In genomic region chr10:40649634-40650033, GRCm38 (mm10) we compare ENCODE assay signal across 9 mouse cellular contexts. TPM values are rescaled to one million over a fixed set of nuclear protein-coding genes. Genes with fewer than 3 reads are reported as not detected.
DNase-seq lines count a peak whose midpoint lies in the region; ATAC-seq and TF ChIP-seq lines count a peak whose summit lies in the region.
"Had no signal": no experiment of that assay in that cellular context is flagged by ENCODE, and none has a peak within 500 bp of the region (broad histone marks: within the 10 kb centered on the region; RNA-seq: fewer than 3 reads in every experiment).

No protein-coding gene starts in this region.

- no peak overlapping the region for H3K4me3 ChIP-seq in hindbrain, embryonic 14.5 days (replicated peaks; ENCODE audit: low read length)
- no peak overlapping the region for H3K4me3 ChIP-seq in hindbrain, embryonic 12.5 days
- H3K4me3 ChIP-seq in MEL (ENCODE audit: control insufficient read depth in 1 of 2, insufficient read depth in 1 of 2, low read depth in 2 of 2, low read length in 2 of 2), result no peak overlapping the region
- no peak overlapping the region for H3K4me3 ChIP-seq in embryonic facial prominence, embryonic 14.5 days (ENCODE audit: low read depth, low read length)
- H3K4me3 ChIP-seq in forebrain, embryonic 16.5 days (replicated peaks; ENCODE audit: low read length), result no peak overlapping the region
- H3K4me3 ChIP-seq: intestine, embryonic 15.5 days had no signal

- no peak for TF ChIP-seq POLR2A in MEL (IDR thresholded peaks at IDR 0.05; ENCODE audit: control insufficient read depth in 1 of 2, insufficient read depth in 1 of 2, low read depth in 1 of 2, low read length in 2 of 2, poor library complexity in 1 of 2)

- ATAC-seq in hindbrain, embryonic 14.5 days (ENCODE audit: low FRiP score), result no peak
- ATAC-seq in hindbrain, embryonic 12.5 days (ENCODE audit: low FRiP score), result no peak
- no peak for ATAC-seq in embryonic facial prominence, embryonic 14.5 days (ENCODE audit: low read depth)
- no peak for ATAC-seq in forebrain, embryonic 16.5 days
- ATAC-seq: intestine, embryonic 15.5 days had no signal

- H3K4me2 ChIP-seq in hindbrain, embryonic 14.5 days (replicated peaks), result no peak overlapping the region
- no peak overlapping the region for H3K4me2 ChIP-seq in hindbrain, embryonic 12.5 days (replicated peaks)
- no peak overlapping the region for H3K4me2 ChIP-seq in embryonic facial prominence, embryonic 14.5 days (ENCODE audit: low read depth, low read length)
- no peak overlapping the region for H3K4me2 ChIP-seq in forebrain, embryonic 16.5 days (ENCODE audit: low read length)
- H3K4me2 ChIP-seq: heart, embryonic 11.5 days; intestine, embryonic 15.5 days had no signal

- no peaks in the 10 kb centered on the region for H3K27me3 ChIP-seq in hindbrain, embryonic 14.5 days (ENCODE audit: control insufficient read depth, insufficient read depth, low read length)
- no peaks in the 10 kb centered on the region for H3K27me3 ChIP-seq in hindbrain, embryonic 12.5 days
- H3K27me3 ChIP-seq in MEL (ENCODE audit: control insufficient read depth in 1 of 2, insufficient read depth in 2 of 2, low read length in 2 of 2), result no peaks in the 10 kb centered on the region; a peak in 1 of 4 replicates
- no peaks in the 10 kb centered on the region for H3K27me3 ChIP-seq in embryonic facial prominence, embryonic 14.5 days (replicated peaks; ENCODE audit: control insufficient read depth, insufficient read depth, low read length)
- H3K27me3 ChIP-seq in forebrain, embryonic 16.5 days (replicated peaks; ENCODE audit: control insufficient read depth, insufficient read depth, low read length), result no peaks in the 10 kb centered on the region
- H3K27me3 ChIP-seq: intestine, embryonic 15.5 days had no signal

- no peaks in the 10 kb centered on the region for H3K4me1 ChIP-seq in hindbrain, embryonic 14.5 days (replicated peaks; ENCODE audit: control insufficient read depth, insufficient read depth, low read length)
- H3K4me1 ChIP-seq in hindbrain, embryonic 12.5 days, result no peaks in the 10 kb centered on the region
- H3K4me1 ChIP-seq in MEL (ENCODE audit: control insufficient read depth in 1 of 2, insufficient read depth in 2 of 2, low read length in 2 of 2), result no peaks in the 10 kb centered on the region; a peak in 1 of 4 replicates
- H3K4me1 ChIP-seq in embryonic facial prominence, embryonic 14.5 days (ENCODE audit: control insufficient read depth, insufficient read depth, low read length), result no peaks in the 10 kb centered on the region
- H3K4me1 ChIP-seq in forebrain, embryonic 16.5 days (replicated peaks; ENCODE audit: control insufficient read depth, insufficient read depth, low read length), result 0 out of 2 replicates have a peak, but pooled peaks cover 4% of the 10 kb centered on the region
- H3K4me1 ChIP-seq: intestine, embryonic 15.5 days had no signal

- no peaks in the 10 kb centered on the region for H3K79me2 ChIP-seq in MEL (ENCODE audit: control insufficient read depth, insufficient read depth, low read length, poor library complexity)

- TF ChIP-seq RAD21 in MEL (IDR thresholded peaks at IDR 0.05; ENCODE audit: low read depth, low read length), result peak; percentile 78

- DNase-seq in hindbrain, embryonic 14.5 days (ENCODE audit: low spot score), result peak; percentile 81
- DNase-seq in 416B (ENCODE audit: low read depth), result peak; percentile 68
- peak; percentile 49 for DNase-seq in MEL (ENCODE audit: low read depth, low spot score)
- peak; percentile 50 for DNase-seq in embryonic facial prominence, embryonic 14.5 days (ENCODE audit: low spot score)
- no peak for DNase-seq in thymus, postnatal 4 days

- 36% methylated on average over 4 of the region's 4 CpGs for WGBS in hindbrain, embryonic 14.5 days
- 29% methylated on average over 4 of the region's 4 CpGs for WGBS in hindbrain, embryonic 12.5 days
- WGBS in embryonic facial prominence, embryonic 14.5 days, result 30% methylated on average over 4 of the region's 4 CpGs
- WGBS in forebrain, embryonic 16.5 days, result 22% methylated on average over 4 of the region's 4 CpGs

- no peak for TF ChIP-seq EP300 in MEL (IDR thresholded peaks at IDR 0.05; ENCODE audit: low read depth in 1 of 2, low read length in 2 of 2)

- no peak overlapping the region for H3K9ac ChIP-seq in hindbrain, embryonic 14.5 days
- H3K9ac ChIP-seq in hindbrain, embryonic 12.5 days, result no peak overlapping the region
- H3K9ac ChIP-seq in MEL (ENCODE audit: control insufficient read depth, low read depth, low read length, poor library complexity, severe bottlenecking), result no peak overlapping the region
- H3K9ac ChIP-seq in embryonic facial prominence, embryonic 14.5 days (ENCODE audit: low read depth, low read length), result no peak overlapping the region
- H3K9ac ChIP-seq in forebrain, embryonic 16.5 days (replicated peaks; ENCODE audit: low read depth, low read length), result no peak overlapping the region
- H3K9ac ChIP-seq: intestine, embryonic 15.5 days had no signal

- peak; percentile 21 to 61 (median 28); a peak in 5 of 6 replicates for TF ChIP-seq CTCF in MEL (IDR thresholded peaks at IDR 0.05 in 2 of 3, conservative IDR thresholded peaks at IDR 0.05 in 1 of 3; ENCODE audit: control insufficient read depth in 1 of 3, insufficient read depth in 1 of 3, low read depth in 2 of 3, low read length in 3 of 3, poor library complexity in 1 of 3, severe bottlenecking in 1 of 3)

- no peaks in the 10 kb centered on the region for H3K9me3 ChIP-seq in hindbrain, embryonic 14.5 days (ENCODE audit: control insufficient read depth, low read length)
- H3K9me3 ChIP-seq in hindbrain, embryonic 12.5 days (replicated peaks), result peaks cover 5% of the 10 kb centered on the region; the same call in 1 of the 2 replicates
- no peaks in the 10 kb centered on the region for H3K9me3 ChIP-seq in MEL (replicated peaks; ENCODE audit: insufficient read depth, low read length)
- H3K9me3 ChIP-seq in embryonic facial prominence, embryonic 14.5 days (ENCODE audit: control insufficient read depth, low read length), result no peaks in the 10 kb centered on the region
- no peaks in the 10 kb centered on the region for H3K9me3 ChIP-seq in forebrain, embryonic 16.5 days (ENCODE audit: control insufficient read depth, low read length)
- H3K9me3 ChIP-seq: intestine, embryonic 15.5 days had no signal

- H3K36me3 ChIP-seq in hindbrain, embryonic 14.5 days (replicated peaks; ENCODE audit: control insufficient read depth, insufficient read depth), result no peaks in the 10 kb centered on the region
- H3K36me3 ChIP-seq in hindbrain, embryonic 12.5 days, result no peaks in the 10 kb centered on the region
- no peaks in the 10 kb centered on the region for H3K36me3 ChIP-seq in MEL (ENCODE audit: control insufficient read depth in 1 of 2, insufficient read depth in 2 of 2, low read length in 2 of 2)
- H3K36me3 ChIP-seq in embryonic facial prominence, embryonic 14.5 days (ENCODE audit: control insufficient read depth, insufficient read depth, low read length), result no peaks in the 10 kb centered on the region
- no peaks in the 10 kb centered on the region for H3K36me3 ChIP-seq in forebrain, embryonic 16.5 days (ENCODE audit: control insufficient read depth, insufficient read depth)
- H3K36me3 ChIP-seq: intestine, embryonic 15.5 days had no signal

- no peak overlapping the region for H3K27ac ChIP-seq in hindbrain, embryonic 14.5 days
- no peak overlapping the region for H3K27ac ChIP-seq in hindbrain, embryonic 12.5 days
- no peak overlapping the region for H3K27ac ChIP-seq in MEL (ENCODE audit: control insufficient read depth, low read depth, low read length)
- no peak overlapping the region for H3K27ac ChIP-seq in embryonic facial prominence, embryonic 14.5 days (replicated peaks; ENCODE audit: low read depth, low read length)
- H3K27ac ChIP-seq in forebrain, embryonic 16.5 days (ENCODE audit: low read length), result no peak overlapping the region
- H3K27ac ChIP-seq: intestine, embryonic 15.5 days had no signal

TF ChIP-seq in MEL, 35 proteins besides CTCF, POLR2A, EP300 and RAD21:
- no peak for TF ChIP-seq E2F4 (IDR thresholded peaks at IDR 0.05; ENCODE audit: borderline replicate concordance, low read depth, low read length)
- TF ChIP-seq MYB (IDR thresholded peaks at IDR 0.05; ENCODE audit: low read depth, low read length), result no peak
- no peak for TF ChIP-seq TCF12 (IDR thresholded peaks at IDR 0.05; ENCODE audit: low read depth, low read length)
- TF ChIP-seq MYC (IDR thresholded peaks at IDR 0.05; ENCODE audit: low read depth, low read length), result no peak
- no peak for TF ChIP-seq RCOR1 (IDR thresholded peaks at IDR 0.05; ENCODE audit: low read depth, low read length)
- TF ChIP-seq SMC3 (IDR thresholded peaks at IDR 0.05; ENCODE audit: low read depth, low read length), result peak; percentile 60
- peak; percentile 50 for TF ChIP-seq ZC3H11A (IDR thresholded peaks at IDR 0.05; ENCODE audit: low read depth, low read length)

RNA-seq across cellular contexts. Expression of gene Ddo, which starts 19.8 kb away (rescaled TPM):
- polyA plus RNA-seq in hindbrain, embryonic 14.5 days (2014; fragmentation: Nextera tagmentation; extraction: Ambion mirVana), result 1.3 and 1.7 TPM in 2 replicates
- 0.67 and 1.0 TPM in 2 replicates for polyA plus RNA-seq in hindbrain, embryonic 12.5 days (2016; fragmentation: Nextera tagmentation; extraction: Ambion mirVana)
- not detected in 2 replicates for total RNA-seq in MEL (2012; rRNA removed)
- polyA plus RNA-seq in MEL (2012; ENCODE audit: insufficient read depth in 1 of 2, insufficient read length in 2 of 2, low read depth in 1 of 2, low replicate concordance in 2 of 2, missing spikeins in 1 of 2), result under 1 TPM in 1 of 2 experiments, not detected in 1; 0.04 TPM
- polyA plus RNA-seq in embryonic facial prominence, embryonic 14.5 days (2014; fragmentation: Nextera tagmentation; extraction: Ambion mirVana), result 0.59 and 0.90 TPM in 2 replicates
- polyA plus RNA-seq in forebrain, embryonic 16.5 days (2015; fragmentation: Nextera tagmentation; extraction: Ambion mirVana), result 0.48 and 0.71 TPM in 2 replicates

RNA-seq across cellular contexts. Expression of gene Mettl24, which starts 33.4 kb away (rescaled TPM):
- 0.33 and 0.76 TPM in 2 replicates for polyA plus RNA-seq in hindbrain, embryonic 14.5 days (2014; fragmentation: Nextera tagmentation; extraction: Ambion mirVana)
- 0.39 and 0.59 TPM in 2 replicates for polyA plus RNA-seq in hindbrain, embryonic 12.5 days (2016; fragmentation: Nextera tagmentation; extraction: Ambion mirVana)
- not detected in 2 replicates for total RNA-seq in MEL (2012; rRNA removed)
- polyA plus RNA-seq in MEL (2012; ENCODE audit: insufficient read depth in 1 of 2, insufficient read length in 2 of 2, low read depth in 1 of 2, low replicate concordance in 2 of 2, missing spikeins in 1 of 2), result not detected
- 1.7 TPM in 2 replicates for polyA plus RNA-seq in embryonic facial prominence, embryonic 14.5 days (2014; fragmentation: Nextera tagmentation; extraction: Ambion mirVana)
- 0.27 and 0.47 TPM in 2 replicates for polyA plus RNA-seq in forebrain, embryonic 16.5 days (2015; fragmentation: Nextera tagmentation; extraction: Ambion mirVana)
